Mouse (Mus musculus): ENCODE data around the gene Arhgap6.
A peak's percentile ranks its signal among the peaks of the same experiment; 100 is the strongest.

Gene Arhgap6

GRCm38 (mm10) chrX:168794974-168795858, at the start of gene Arhgap6:
TSS of gene Arhgap6 (plus strand) at chrX:168795099.
- DNase-seq (ENCODE audit: low spot score in 2 of 2), result peak; percentile 26 to 30

GRCm38 (mm10) chrX:168747011-168747410, 47.9 kb upstream of the Arhgap6 start:
- DNase-seq (ENCODE audit: low spot score in 2 of 2), result no peak

GRCm38 (mm10) chrX:168795859-168796848, 1.3 kb downstream of the Arhgap6 start:
- no peak for DNase-seq (ENCODE audit: low spot score in 2 of 2)

GRCm38 (mm10) chrX:168804677-168805076, 9.8 kb downstream of the Arhgap6 start:
- DNase-seq (ENCODE audit: low spot score in 2 of 2), result no peak

- DNase-seq (ENCODE audit: low spot score in 2 of 2), result no peak
These were observed 15.8 kb downstream of the Arhgap6 start for GRCm38 (mm10) chrX:168810513-168811265.

- DNase-seq (ENCODE audit: low spot score in 2 of 2), result no peak
These were observed 24.0 kb downstream of the Arhgap6 start for GRCm38 (mm10) chrX:168818858-168819257.

GRCm38 (mm10) chrX:168824166-168824565, 29.3 kb downstream of the Arhgap6 start:
- DNase-seq (ENCODE audit: low spot score in 2 of 2), result no peak

- no peak for DNase-seq (ENCODE audit: low spot score in 2 of 2)
These were observed 37.4 kb downstream of the Arhgap6 start for GRCm38 (mm10) chrX:168832343-168832742.

GRCm38 (mm10) chrX:168848062-168848461, 53.2 kb downstream of the Arhgap6 start:
- no peak for DNase-seq (ENCODE audit: low spot score in 2 of 2)

- DNase-seq (ENCODE audit: low spot score in 2 of 2), result no peak
These were observed 79.8 kb downstream of the Arhgap6 start for GRCm38 (mm10) chrX:168874688-168875087.

GRCm38 (mm10) chrX:168903557-168903956, 108.7 kb downstream of the Arhgap6 start:
- DNase-seq (ENCODE audit: low spot score in 2 of 2), result no peak

GRCm38 (mm10) chrX:168904086-168904485, 109.2 kb downstream of the Arhgap6 start:
- DNase-seq (ENCODE audit: low spot score in 2 of 2), result no peak

- peak in 1 of 2 experiments; percentile 3 for DNase-seq (ENCODE audit: low spot score in 2 of 2)
These were observed 112.7 kb downstream of the Arhgap6 start for GRCm38 (mm10) chrX:168907586-168907985.

- no peak for DNase-seq (ENCODE audit: low spot score in 2 of 2)
These were observed 118.6 kb downstream of the Arhgap6 start for GRCm38 (mm10) chrX:168913519-168913918.

- no peak for DNase-seq (ENCODE audit: low spot score in 2 of 2)
These were observed 126.0 kb downstream of the Arhgap6 start for GRCm38 (mm10) chrX:168920942-168921341.

- no peak for DNase-seq (ENCODE audit: low spot score in 2 of 2)
These were observed 137.5 kb downstream of the Arhgap6 start for GRCm38 (mm10) chrX:168932420-168932819.

- no peak for DNase-seq (ENCODE audit: low spot score in 2 of 2)
These were observed 140.5 kb downstream of the Arhgap6 start for GRCm38 (mm10) chrX:168935447-168935846.

- DNase-seq (ENCODE audit: low spot score in 2 of 2), result peak in 1 of 2 experiments; percentile 4
These were observed 143.0 kb downstream of the Arhgap6 start for GRCm38 (mm10) chrX:168937941-168938340.

GRCm38 (mm10) chrX:168941684-168942083, 146.8 kb downstream of the Arhgap6 start:
- DNase-seq (ENCODE audit: low spot score in 2 of 2), result no peak

- DNase-seq (ENCODE audit: low spot score in 2 of 2), result no peak
These were observed 148.3 kb downstream of the Arhgap6 start for GRCm38 (mm10) chrX:168943217-168943616.

GRCm38 (mm10) chrX:168975444-168975843, 180.5 kb downstream of the Arhgap6 start:
- no peak for DNase-seq (ENCODE audit: low spot score in 2 of 2)

Measured in urinary bladder, adult 18-20 months (tissue).